Mouse (Mus musculus) E14TG2a.4 (cell line): ENCODE measurements around the gene Dync2h1.

Experiments
- CTCF ChIP-seq: conservative IDR thresholded peaks from 2 replicates; pipeline ENCODE4 v1.5.1; 2014; ENCODE audit warnings: low read length
- POU5F1 ChIP-seq: IDR thresholded peaks from 2 replicates; pipeline ENCODE4 v1.6.1; 2014; ENCODE audit warnings: low read length, borderline replicate concordance

DNA sequence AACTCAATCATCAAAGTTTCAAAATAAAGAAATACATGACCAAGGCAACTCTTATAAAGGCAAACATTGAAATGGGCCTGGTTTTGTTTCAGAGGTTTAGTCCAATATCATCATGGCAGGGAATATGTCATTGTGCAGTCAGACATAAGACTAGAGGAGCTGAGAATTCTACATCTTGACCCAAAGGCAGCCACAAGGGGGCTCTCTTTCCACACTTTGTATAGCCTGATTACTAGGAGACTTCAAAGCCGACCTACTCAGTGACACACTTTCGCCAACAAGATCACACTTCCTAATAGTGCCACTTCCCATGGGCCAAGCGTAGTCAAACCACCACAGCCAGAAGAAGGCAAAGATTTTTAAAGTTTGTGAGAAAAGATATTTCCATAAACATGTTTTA is 133.7 kb downstream of the Dync2h1 start:
- TF ChIP-seq CTCF (peak; percentile 31), POU5F1 (no peak)
